Mouse (Mus musculus): ENCODE measurements at regions not wholly inside any gene's neighbourhood (a gene's known extent, or its start where the extent isn't known, plus 50 kb on each side); places are given as distances from the start of the nearest gene placed in this dataset.

DNA sequence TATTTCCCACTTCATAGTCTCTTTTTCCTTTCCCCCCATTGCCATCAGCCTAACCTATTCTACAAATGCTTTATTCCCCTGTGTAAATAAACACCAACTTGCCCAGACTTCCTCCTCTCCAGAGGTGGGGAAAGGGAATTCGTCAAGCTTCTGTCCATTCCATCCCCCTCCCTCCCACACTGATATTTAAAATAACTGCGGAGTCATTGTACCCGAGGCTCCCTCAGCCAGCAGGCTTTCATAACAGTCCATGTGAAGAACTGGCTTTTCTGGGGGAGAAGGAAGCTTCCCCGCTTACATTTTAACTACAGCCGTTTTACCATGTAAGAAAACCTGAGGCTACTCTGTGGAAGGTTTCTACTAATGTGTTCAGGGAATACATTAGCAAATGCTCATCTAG is 193.1 kb upstream of the Cnksr2 start:
- Histone ChIP-seq H3K4me2 (ENCODE audit: low read depth, low read length) (no peak overlapping the region), H3K9me3 (replicated peaks; ENCODE audit: control insufficient read depth, low read length) (no peaks in the 10 kb centered on the region), H3K4me1 (ENCODE audit: control insufficient read depth, insufficient read depth, low read length) (no peaks in the 10 kb centered on the region), H3K27ac (replicated peaks; ENCODE audit: low read depth, low read length) (no peak overlapping the region), H3K4me3 (ENCODE audit: low read depth, low read length) (no peak overlapping the region), H3K36me3 (replicated peaks; ENCODE audit: control insufficient read depth, insufficient read depth, low read depth, low read length) (no peaks in the 10 kb centered on the region), H3K27me3 (ENCODE audit: control insufficient read depth, insufficient read depth, low read length) (no peaks in the 10 kb centered on the region), H3K9ac (replicated peaks; ENCODE audit: low read length) (no peak overlapping the region)
- WGBS = 36% methylated on average over 5 of the region's 5 CpGs
- ATAC-seq (replicated peaks; ENCODE audit: insufficient number of reproducible peaks, low FRiP score, low TSS enrichment, low read depth) (no peak), DNase-seq (ENCODE audit: low spot score) (peak; percentile 35)

DNA sequence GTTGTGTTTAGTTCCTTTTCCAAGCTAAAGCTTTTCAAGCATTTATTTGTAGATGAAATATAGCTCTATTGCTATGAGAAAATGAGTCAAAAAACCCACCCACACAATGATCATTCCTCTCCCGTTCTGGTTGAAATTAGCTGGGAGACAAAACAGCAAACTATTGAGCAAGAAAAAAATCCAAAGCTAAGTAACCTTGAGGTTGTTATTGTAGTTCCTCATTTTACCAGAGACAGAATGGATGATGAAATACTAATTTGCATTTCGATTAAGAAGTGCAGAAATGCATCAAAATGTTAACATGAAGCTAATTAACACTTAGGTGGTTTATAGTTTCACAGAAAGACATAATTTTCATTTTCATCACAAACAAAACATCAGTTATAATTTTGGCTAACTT is 166.1 kb upstream of the Cnksr2 start:
- no peaks in the 10 kb centered on the region for H3K27me3 ChIP-seq (ENCODE audit: control insufficient read depth, insufficient read depth, low read length)
- WGBS = 70% methylated on average over 2 of the region's 2 CpGs
- H3K4me1 ChIP-seq (ENCODE audit: control insufficient read depth, insufficient read depth, low read length) = no peaks in the 10 kb centered on the region

GRCm38 (mm10) chrX:158195536-158195935 is 152.4 kb upstream of the Cnksr2 start:
- H3K36me3 ChIP-seq (replicated peaks; ENCODE audit: control insufficient read depth, insufficient read depth, low read depth, low read length) = no peaks in the 10 kb centered on the region
- ATAC-seq (replicated peaks; ENCODE audit: insufficient number of reproducible peaks, low FRiP score, low TSS enrichment, low read depth) = no peak
- H3K9me3 ChIP-seq (replicated peaks; ENCODE audit: control insufficient read depth, low read length) = no peaks in the 10 kb centered on the region
- no peak overlapping the region for H3K27ac ChIP-seq (replicated peaks; ENCODE audit: low read depth, low read length)
- H3K27me3 ChIP-seq (ENCODE audit: control insufficient read depth, insufficient read depth, low read length) = no peaks in the 10 kb centered on the region
- no peak overlapping the region for H3K4me3 ChIP-seq (ENCODE audit: low read depth, low read length)
- H3K4me1 ChIP-seq (ENCODE audit: control insufficient read depth, insufficient read depth, low read length) = no peaks in the 10 kb centered on the region
- H3K4me2 ChIP-seq (ENCODE audit: low read depth, low read length) = no peak overlapping the region
- no peak for DNase-seq (ENCODE audit: low spot score)
- 70% methylated on average over 1 of the region's 1 CpGs for WGBS
- no peak overlapping the region for H3K9ac ChIP-seq (replicated peaks; ENCODE audit: low read length)

More for the DNA sequence above, 166.1 kb upstream of the Cnksr2 start:
- Histone ChIP-seq H3K27ac (replicated peaks; ENCODE audit: low read depth, low read length) (no peak overlapping the region), H3K9ac (replicated peaks; ENCODE audit: low read length) (no peak overlapping the region), H3K4me2 (ENCODE audit: low read depth, low read length) (no peak overlapping the region), H3K4me3 (ENCODE audit: low read depth, low read length) (no peak overlapping the region), H3K9me3 (replicated peaks; ENCODE audit: control insufficient read depth, low read length) (no peaks in the 10 kb centered on the region), H3K36me3 (replicated peaks; ENCODE audit: control insufficient read depth, insufficient read depth, low read depth, low read length) (no peaks in the 10 kb centered on the region)
- DNase-seq (ENCODE audit: low spot score) (no peak), ATAC-seq (replicated peaks; ENCODE audit: insufficient number of reproducible peaks, low FRiP score, low TSS enrichment, low read depth) (no peak)

DNA sequence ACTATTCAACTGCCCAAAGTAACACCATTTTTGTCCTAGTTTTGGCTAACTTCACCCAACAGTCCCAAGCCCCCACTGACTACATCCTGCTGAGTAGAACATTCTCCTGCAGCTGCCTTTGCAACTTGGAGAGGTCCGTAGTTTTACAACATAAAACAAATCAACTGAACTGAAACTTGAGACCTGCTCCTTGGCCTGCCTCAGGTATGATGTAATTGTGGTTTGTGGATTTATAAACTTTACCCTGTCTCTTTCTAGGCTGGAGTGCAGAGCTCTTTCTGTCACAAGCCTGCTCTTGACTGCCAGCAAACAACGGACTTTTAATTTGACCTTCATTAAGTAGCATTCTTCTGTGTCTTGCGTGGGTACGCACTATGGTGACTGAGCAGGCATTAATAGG is 138.4 kb upstream of the Cnksr2 start:
- Histone ChIP-seq H3K4me2 (ENCODE audit: low read depth, low read length) (no peak overlapping the region), H3K4me1 (ENCODE audit: control insufficient read depth, insufficient read depth, low read length) (no peaks in the 10 kb centered on the region), H3K9me3 (replicated peaks; ENCODE audit: control insufficient read depth, low read length) (no peaks in the 10 kb centered on the region), H3K27me3 (ENCODE audit: control insufficient read depth, insufficient read depth, low read length) (no peaks in the 10 kb centered on the region), H3K9ac (replicated peaks; ENCODE audit: low read length) (no peak overlapping the region), H3K4me3 (ENCODE audit: low read depth, low read length) (no peak overlapping the region), H3K27ac (replicated peaks; ENCODE audit: low read depth, low read length) (no peak overlapping the region), H3K36me3 (replicated peaks; ENCODE audit: control insufficient read depth, insufficient read depth, low read depth, low read length) (no peaks in the 10 kb centered on the region)
- 0 out of 2 replicates have a peak, but pooled peaks have one; percentile 23 for ATAC-seq (replicated peaks; ENCODE audit: insufficient number of reproducible peaks, low FRiP score, low TSS enrichment, low read depth)
- peak; percentile 5 for DNase-seq (ENCODE audit: low spot score)
- 57% methylated on average over 4 of the region's 4 CpGs for WGBS

- Histone ChIP-seq H3K9me3 (replicated peaks; ENCODE audit: control insufficient read depth, low read length) (no peaks in the 10 kb centered on the region), H3K27me3 (ENCODE audit: control insufficient read depth, insufficient read depth, low read length) (no peaks in the 10 kb centered on the region), H3K4me2 (ENCODE audit: low read depth, low read length) (no peak overlapping the region), H3K27ac (replicated peaks; ENCODE audit: low read depth, low read length) (no peak overlapping the region), H3K4me1 (ENCODE audit: control insufficient read depth, insufficient read depth, low read length) (no peaks in the 10 kb centered on the region), H3K4me3 (ENCODE audit: low read depth, low read length) (no peak overlapping the region), H3K9ac (replicated peaks; ENCODE audit: low read length) (no peak overlapping the region), H3K36me3 (replicated peaks; ENCODE audit: control insufficient read depth, insufficient read depth, low read depth, low read length) (no peaks in the 10 kb centered on the region)
- WGBS = 78% methylated on average over 1 of the region's 1 CpGs
- ATAC-seq (replicated peaks; ENCODE audit: insufficient number of reproducible peaks, low FRiP score, low TSS enrichment, low read depth) (no peak), DNase-seq (ENCODE audit: low spot score) (no peak)
These were observed 137.3 kb upstream of the Cnksr2 start for GRCm38 (mm10) chrX:158180356-158180755.

- Histone ChIP-seq H3K27me3 (ENCODE audit: control insufficient read depth, insufficient read depth, low read length) (no peaks in the 10 kb centered on the region), H3K9me3 (replicated peaks; ENCODE audit: control insufficient read depth, low read length) (no peaks in the 10 kb centered on the region), H3K36me3 (replicated peaks; ENCODE audit: control insufficient read depth, insufficient read depth, low read depth, low read length) (no peaks in the 10 kb centered on the region), H3K27ac (replicated peaks; ENCODE audit: low read depth, low read length) (no peak overlapping the region), H3K9ac (replicated peaks; ENCODE audit: low read length) (no peak overlapping the region), H3K4me3 (ENCODE audit: low read depth, low read length) (no peak overlapping the region), H3K4me1 (ENCODE audit: control insufficient read depth, insufficient read depth, low read length) (no peaks in the 10 kb centered on the region), H3K4me2 (ENCODE audit: low read depth, low read length) (no peak overlapping the region)
- 74% methylated on average over 3 of the region's 3 CpGs for WGBS
- no peak for DNase-seq (ENCODE audit: low spot score)
- ATAC-seq (replicated peaks; ENCODE audit: insufficient number of reproducible peaks, low FRiP score, low TSS enrichment, low read depth) = no peak
These were observed 92.9 kb upstream of the Cnksr2 start for GRCm38 (mm10) chrX:158135870-158136557.

GRCm38 (mm10) chrX:158133526-158133925 is 90.4 kb upstream of the Cnksr2 start:
- Histone ChIP-seq H3K27me3 (ENCODE audit: control insufficient read depth, insufficient read depth, low read length) (no peaks in the 10 kb centered on the region), H3K27ac (replicated peaks; ENCODE audit: low read depth, low read length) (no peak overlapping the region), H3K4me2 (ENCODE audit: low read depth, low read length) (no peak overlapping the region), H3K4me3 (ENCODE audit: low read depth, low read length) (no peak overlapping the region), H3K4me1 (ENCODE audit: control insufficient read depth, insufficient read depth, low read length) (no peaks in the 10 kb centered on the region), H3K36me3 (replicated peaks; ENCODE audit: control insufficient read depth, insufficient read depth, low read depth, low read length) (no peaks in the 10 kb centered on the region), H3K9ac (replicated peaks; ENCODE audit: low read length) (no peak overlapping the region), H3K9me3 (replicated peaks; ENCODE audit: control insufficient read depth, low read length) (no peaks in the 10 kb centered on the region)
- WGBS = 85% methylated on average over 2 of the region's 2 CpGs
- DNase-seq (ENCODE audit: low spot score) (no peak), ATAC-seq (replicated peaks; ENCODE audit: insufficient number of reproducible peaks, low FRiP score, low TSS enrichment, low read depth) (no peak)

Measured in embryonic facial prominence, embryonic 11.5 days (tissue).